Mouse (Mus musculus) kidney, postnatal 36 days (tissue): Measurements from ENCODE around the gene Scel.

Experiments used
- DNase-seq, 2 experiments: peaks; one replicate each; pipeline ENCODE4 v3.0.0; 2021 to 2022; ENCODE audit warnings: mixed read lengths in 2 of 2

The Scel gene

DNA sequence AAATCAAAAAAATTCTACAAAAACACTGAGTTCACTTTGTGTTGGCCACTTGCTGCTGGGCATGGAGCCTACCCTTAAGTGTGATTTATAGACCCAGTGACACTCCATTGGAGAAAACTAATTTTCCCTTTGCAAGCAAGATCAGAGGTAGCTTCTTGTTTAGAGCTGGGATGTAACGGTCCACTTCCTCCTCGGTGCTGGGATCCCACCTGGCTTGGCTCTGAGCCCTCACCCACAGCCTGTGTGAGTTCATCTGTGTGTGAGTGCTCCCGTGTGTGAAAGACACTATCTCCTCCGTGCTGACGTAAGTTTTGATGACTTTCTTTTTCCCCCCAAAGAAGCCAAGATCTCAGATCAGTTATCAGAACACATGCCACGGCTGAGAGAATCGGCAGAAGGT, 62.7 kb downstream of the Scel start:
- DNase-seq: no peak

DNA sequence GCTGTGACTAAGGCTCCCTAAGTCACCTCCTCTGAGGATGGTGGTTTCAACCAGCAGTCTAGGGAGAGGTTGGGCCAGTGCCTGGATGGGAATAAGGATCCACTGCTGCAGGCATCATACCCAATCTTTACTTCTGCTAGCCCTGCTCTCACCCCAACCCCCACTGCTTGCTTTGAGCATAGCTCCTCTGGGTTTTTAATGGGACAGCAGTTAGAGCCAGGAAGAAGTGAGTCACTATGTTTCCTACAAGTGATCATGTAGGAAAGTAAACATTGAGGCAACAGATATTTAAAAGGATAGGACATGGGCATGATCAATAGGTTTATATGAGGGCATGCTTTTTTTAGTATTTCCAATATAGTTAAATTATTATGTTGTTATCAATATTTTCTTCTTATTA, 63.9 kb downstream of the Scel start:
- DNase-seq: no peak

DNA sequence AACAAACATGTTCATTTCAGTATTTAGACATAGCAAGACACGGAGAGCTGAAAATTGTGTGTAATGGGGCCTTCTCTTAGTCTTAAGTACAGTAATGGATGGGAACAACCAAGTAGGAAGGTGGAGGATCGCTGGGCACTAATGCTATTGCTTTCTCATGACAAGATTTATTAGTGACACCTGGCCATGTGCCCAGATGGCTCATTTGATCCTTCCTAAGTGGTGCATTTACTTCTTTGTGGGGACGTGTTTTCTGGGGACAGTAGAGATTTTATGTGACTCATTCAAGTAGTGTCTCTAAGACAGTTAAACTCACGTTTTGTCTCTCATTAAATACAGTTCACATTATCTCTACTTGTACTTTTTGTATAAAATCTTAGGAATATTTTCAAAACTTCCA, 73.5 kb downstream of the Scel start:
- peak in 1 of 2 experiments; percentile 12 for DNase-seq

- DNase-seq: no peak
Observed at GRCm38 (mm10) chr14:103587208-103587900, 74.2 kb downstream of the Scel start.

DNA sequence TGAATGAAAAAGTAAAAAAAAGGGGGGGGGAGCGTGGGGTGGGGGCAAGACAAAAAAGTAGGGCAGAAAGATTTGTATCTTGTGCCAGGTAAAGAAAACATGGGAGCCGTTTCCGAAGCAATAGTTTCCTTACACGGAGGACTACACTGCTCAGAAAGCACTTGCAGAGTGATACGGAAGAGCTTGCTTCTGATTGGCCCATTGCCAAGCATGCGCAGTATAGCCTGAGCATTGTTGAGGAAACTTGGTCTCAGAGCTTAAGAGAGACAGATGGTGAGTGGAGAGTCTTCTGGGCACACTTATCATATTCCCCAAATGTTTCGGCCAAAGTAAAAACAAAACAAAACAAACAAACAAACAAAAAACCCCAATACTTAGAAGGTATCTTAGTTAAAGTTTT, 76.7 kb downstream of the Scel start:
- peak in 1 of 2 experiments; percentile 2 for DNase-seq

DNA sequence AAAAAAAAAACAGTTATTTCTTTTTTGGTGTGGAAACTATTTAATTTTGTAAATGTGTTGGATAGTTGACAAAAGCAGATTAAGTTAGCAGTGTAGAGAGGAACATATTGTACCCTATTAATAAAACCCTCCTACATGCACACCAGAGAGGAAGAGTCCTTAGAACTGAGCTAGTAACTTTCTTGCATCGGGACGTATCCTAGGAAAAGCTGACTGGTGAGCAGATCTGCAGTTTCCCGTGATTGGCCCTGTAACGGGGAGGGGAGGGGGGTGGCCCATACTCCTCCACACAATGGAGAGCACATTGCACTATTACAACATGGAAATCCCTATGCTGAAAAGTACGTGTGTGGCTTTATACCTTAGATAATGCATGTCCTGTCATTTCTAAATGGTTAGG, 82.7 kb downstream of the Scel start:
- no peak for DNase-seq

DNA sequence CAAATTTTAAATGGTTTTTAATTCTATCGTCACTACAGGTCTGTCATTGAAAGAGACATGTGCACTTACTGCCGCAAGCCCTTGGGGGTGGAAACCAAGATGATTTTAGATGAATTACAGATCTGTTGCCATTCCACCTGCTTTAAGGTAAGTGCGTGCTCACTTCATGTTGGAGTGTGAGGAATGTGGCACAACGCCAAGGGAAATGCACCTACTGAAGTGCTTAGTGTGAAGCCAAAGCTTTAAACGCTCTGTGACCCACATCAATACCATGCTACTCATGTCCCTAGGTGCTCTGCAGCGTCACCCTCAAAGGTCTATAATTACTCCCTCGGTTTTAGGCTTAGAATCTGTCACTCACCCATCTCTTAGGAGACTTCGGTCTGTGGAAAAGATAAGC, 94.9 kb downstream of the Scel start:
- DNase-seq: no peak

DNA sequence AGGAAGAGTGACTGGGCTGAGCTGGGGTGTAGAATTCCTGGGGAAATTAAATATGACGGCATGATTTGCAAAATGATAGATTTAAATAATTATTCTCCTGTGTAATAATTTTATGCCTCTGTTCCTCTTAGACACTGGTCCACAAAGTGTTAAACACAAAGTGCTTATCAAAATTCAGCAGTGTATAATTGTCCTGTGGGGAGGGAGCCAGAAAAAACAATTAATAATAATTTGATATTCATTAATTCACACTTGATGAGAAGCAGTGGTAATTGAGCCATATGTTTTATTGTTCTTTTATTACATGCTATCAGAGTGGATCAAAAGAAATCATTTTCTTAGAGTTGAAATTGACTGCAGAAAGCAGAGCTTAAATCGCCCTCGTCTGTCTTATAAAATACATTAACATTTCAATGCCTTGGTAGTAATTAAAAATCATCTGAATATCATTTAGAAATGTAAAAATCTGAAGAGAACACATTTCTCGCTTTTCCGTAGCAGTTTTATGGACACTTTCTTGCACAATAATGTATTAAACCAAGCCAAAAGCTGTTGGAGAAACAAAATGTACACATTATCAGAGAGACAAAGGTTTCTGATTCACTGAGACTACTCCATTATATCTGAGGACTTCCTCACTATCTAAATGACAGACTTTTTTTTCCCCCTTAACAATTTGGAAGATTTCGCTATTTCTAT, 100.6 kb downstream of the Scel start:
- DNase-seq: no peak

- no peak for DNase-seq
Observed at GRCm38 (mm10) chr14:103614272-103614587, 101.1 kb downstream of the Scel start.

DNA sequence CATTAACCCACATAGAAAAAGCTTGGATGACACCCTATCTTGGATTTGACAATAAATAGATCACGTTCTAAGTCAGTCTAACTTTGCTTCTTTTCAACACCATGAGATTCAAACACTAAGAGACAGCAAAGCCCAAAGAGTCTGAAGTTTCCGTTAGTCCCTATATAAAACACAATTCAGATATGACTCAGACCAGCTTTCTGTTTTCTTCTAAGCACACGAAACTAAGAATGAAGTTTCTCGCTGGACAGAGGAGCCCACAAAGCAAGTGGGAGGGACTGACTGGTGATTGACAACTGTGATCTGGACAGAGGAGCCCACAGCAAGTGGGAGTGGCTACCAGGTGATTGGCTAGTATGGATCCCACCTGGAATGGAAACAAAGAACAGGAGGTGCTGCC, 106.6 kb downstream of the Scel start:
- no peak for DNase-seq

DNA sequence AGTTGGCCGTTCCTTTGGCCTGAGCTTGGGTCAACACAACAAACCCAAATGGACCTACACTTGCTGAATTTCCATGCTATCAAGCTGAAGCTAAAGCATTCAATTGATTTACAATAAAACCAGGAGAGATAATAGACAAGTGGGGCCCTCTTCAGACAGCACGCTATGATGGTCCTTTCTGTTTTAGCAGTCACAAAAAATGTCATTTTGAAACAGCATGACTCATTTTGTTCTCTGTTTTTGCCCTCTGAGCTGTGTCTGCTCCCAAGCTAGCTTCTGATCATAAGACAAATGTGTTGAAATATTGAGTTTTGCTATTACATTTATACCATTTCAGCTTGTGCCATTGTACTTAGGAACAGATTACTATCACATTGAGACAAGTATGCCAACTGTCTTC, 108.1 kb downstream of the Scel start:
- DNase-seq: no peak

GRCm38 (mm10) chr14:103626100-103626499, 113.0 kb downstream of the Scel start:
- DNase-seq: no peak

DNA sequence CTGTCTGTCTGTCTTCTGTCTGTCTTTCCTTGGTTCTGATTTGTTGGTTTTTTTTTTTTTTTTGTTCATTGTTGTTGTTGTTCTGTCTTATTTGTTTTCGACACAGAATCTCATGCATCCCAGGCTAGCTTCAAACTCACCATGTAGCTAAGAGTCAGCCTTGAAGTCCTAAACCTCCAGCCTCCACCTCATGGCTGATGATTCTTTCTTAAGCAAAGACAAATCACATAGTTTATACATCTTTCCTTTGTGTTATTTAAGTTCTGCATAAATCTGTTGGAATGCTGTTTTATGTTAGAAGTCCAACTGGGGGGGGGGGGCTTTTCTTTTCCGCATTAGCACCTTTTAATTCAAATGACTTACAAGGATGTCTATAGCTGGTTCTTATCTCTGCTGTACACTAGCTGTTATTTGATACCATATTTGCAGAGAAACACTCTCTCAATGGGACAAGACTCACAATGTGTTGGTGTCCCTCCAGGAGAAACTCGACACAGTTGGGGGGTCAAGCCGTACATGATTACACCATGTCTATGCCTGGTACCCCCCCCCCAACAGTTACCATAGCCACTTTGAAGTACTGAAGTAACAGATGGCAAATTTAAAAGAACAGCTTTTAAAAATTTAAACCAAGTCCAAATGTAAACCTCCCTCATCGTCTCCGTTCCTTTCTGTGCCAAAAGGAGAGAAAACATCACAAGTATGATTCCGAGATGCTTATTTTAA, 116.7 kb downstream of the Scel start:
- no peak for DNase-seq

GRCm38 (mm10) chr14:103630545-103630944, 117.4 kb downstream of the Scel start:
- DNase-seq: peak in 1 of 2 experiments; percentile 33

- no peak for DNase-seq
Observed at GRCm38 (mm10) chr14:103643933-103644332, 130.8 kb downstream of the Scel start.

GRCm38 (mm10) chr14:103647981-103648380, 134.8 kb downstream of the Scel start:
- DNase-seq: no peak

DNA sequence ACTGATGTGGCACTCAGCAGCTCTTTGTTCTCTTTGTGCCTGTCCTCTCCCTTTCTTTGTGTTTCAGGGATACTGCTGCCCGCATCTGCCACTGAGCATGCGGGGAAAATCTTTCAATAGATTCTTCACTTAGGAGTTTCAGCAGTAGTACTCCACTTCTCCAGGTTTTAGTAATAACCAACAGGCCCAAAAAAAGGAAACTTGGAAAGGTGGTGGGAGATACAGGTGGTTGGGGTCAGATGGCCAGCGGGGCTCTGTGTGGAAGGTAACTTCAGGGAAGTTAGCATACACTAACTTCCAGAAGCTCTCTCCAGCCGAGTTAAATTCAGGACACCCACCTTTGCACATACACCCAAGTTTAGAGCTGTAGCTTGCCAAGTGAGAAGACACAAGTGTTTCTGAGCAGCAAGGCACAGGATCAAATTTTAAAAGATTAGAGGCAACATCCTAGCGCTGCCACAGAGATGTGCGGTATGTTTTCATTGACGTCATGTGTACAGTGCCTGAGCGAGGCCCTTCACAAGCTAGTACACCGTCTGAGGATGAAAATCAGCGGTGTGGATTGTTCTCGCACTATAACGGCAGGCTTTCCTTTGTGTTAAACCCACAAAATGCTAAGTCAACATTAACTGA, 135.6 kb downstream of the Scel start:
- peak in 1 of 2 experiments; percentile 14 for DNase-seq

DNA sequence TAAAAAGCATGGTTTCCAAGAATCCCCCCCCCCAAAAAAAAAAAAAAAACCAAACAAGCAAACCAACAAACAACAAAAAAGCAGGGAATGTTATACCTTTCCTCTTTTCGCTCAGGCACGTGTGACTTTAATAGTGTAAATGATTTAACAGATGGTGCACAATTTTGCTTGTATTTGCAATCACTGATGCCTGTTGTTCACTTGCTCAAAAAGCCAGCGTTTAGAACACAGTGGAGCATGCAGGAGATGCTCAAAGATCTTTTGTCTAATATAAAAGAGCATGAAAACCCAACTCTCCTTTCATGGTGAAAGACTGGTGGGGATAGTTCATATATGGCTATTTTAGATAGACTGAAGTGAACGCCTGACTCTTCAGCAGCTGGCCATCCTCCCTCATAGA, 136.2 kb downstream of the Scel start:
- no peak for DNase-seq

DNA sequence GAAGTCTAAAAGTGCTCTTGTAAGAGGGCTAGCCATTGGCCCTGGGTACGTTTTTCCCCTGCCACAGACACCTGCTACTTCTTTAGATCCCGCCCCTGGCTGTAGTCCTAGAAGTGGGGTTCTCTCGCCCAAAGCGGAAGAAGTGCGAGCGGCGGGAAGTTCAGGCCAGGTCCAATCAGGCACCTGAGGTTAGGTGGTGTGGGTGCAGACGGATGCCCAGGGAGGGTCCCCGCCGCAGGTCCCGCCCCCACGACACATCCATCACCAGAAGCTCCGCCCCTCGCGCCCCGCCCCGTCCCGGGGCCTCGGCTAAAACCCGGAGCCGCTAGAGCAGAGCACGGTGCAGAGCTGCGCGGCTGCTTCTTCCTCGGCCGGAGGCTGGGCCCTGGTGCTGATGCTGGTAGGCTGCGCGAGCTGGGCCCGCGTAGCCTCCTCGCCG, 136.8 kb downstream of the Scel start, which contains the start of gene Slain1:
Slain1 (plus strand) TSS at position 333 of the 439 bp plus-strand sequence.
- DNase-seq: peak; percentile 87 to 92

GRCm38 (mm10) chr14:103650413-103651101, 137.4 kb downstream of the Scel start:
- DNase-seq: peak; percentile 60 to 80

- DNase-seq: no peak
Observed at GRCm38 (mm10) chr14:103651106-103651505, 138.0 kb downstream of the Scel start.

- no peak for DNase-seq
Observed at GRCm38 (mm10) chr14:103651562-103651961, 138.4 kb downstream of the Scel start.

- no peak for DNase-seq
Observed at GRCm38 (mm10) chr14:103652524-103652923, 139.4 kb downstream of the Scel start.
